Mouse (Mus musculus) cortical plate, adult 2 months (tissue): Measurements from ENCODE around the gene Eef1a1. TPM values are rescaled to one million over a fixed set of nuclear protein-coding genes. Genes with fewer than 3 reads are reported as not detected.

Source experiments
- H3K27ac ChIP-seq: fragments of 200-500 bp; 2 replicates; pipeline ENCODE4 v1.5.1; 2012; ENCODE audit warnings: low read length, control low read depth, inconsistent platforms; ENCODE audit not compliant: insufficient read depth
- H3K4me1 ChIP-seq: fragments of 200-500 bp; 2 replicates; pipeline ENCODE4 v1.6.1; 2011; ENCODE audit warnings: low read length; ENCODE audit not compliant: control insufficient read depth, insufficient read depth
- H3K4me3 ChIP-seq: fragments of 200-500 bp; 2 replicates; pipeline ENCODE4 v1.5.1; 2011; ENCODE audit warnings: mild to moderate bottlenecking, low read length, control low read depth; ENCODE audit not compliant: insufficient read depth
- CTCF ChIP-seq: fragments of 200-500 bp; IDR thresholded peaks from 2 replicates; pipeline ENCODE4 v1.5.1; 2011; ENCODE audit warnings: mild to moderate bottlenecking, control low read depth, low read length; ENCODE audit not compliant: insufficient read depth; ENCODE audit errors: extremely low read depth
- POLR2A ChIP-seq: fragments of 200-500 bp; IDR thresholded peaks from 2 replicates; pipeline ENCODE4 v1.6.1; 2011; ENCODE audit warnings: mild to moderate bottlenecking, low read length, control low read depth; ENCODE audit not compliant: insufficient read depth; ENCODE audit errors: extremely low read depth
- polyA plus RNA-seq: library from polyadenylated mRNA; depleted of rRNA; stranded (reverse); fragments of >200 nt; gene quantifications from 2 replicates; pipeline ENCODE4 v1.2.3, GENCODE M21; 2012; rRNA removed

Gene Eef1a1
- polyA plus RNA-seq, 1 experiment = 3,313 TPM

- no peak overlapping the region for H3K27ac ChIP-seq
- TF ChIP-seq CTCF (no peak), POLR2A (no peak)
- no peaks in the 10 kb centered on the region for H3K4me1 ChIP-seq
- H3K4me3 ChIP-seq = no peak overlapping the region
Measured at GRCm38 (mm10) chr9:78428870-78429432, 60.0 kb downstream of the Eef1a1 start.

Other genes with a start within 250 kb of the Eef1a1 start
- not detected in 2 replicates for gene Gm3776, start 232.0 kb downstream of the Eef1a1 start, polyA plus RNA-seq
- not detected in 2 replicates for gene Gm10639, start 199.2 kb downstream of the Eef1a1 start, polyA plus RNA-seq
- not detected in 2 replicates for gene Omt2a, start 174.4 kb downstream of the Eef1a1 start, polyA plus RNA-seq
- gene Omt2b, start 161.6 kb downstream of the Eef1a1 start, polyA plus RNA-seq = not detected in 2 replicates
- gene Gsta2, start 133.4 kb downstream of the Eef1a1 start, polyA plus RNA-seq = 0.28 and 0.44 TPM in 2 replicates
- gene Dppa5a, start 121.0 kb downstream of the Eef1a1 start, polyA plus RNA-seq = 0.26 TPM in 1 of 2 replicates, not detected in the other
- gene Ooep, start 110.4 kb downstream of the Eef1a1 start, polyA plus RNA-seq = 0.06 and 0.08 TPM in 2 replicates
- gene Ddx43, start 93.4 kb downstream of the Eef1a1 start, polyA plus RNA-seq = 0.21 and 0.27 TPM in 2 replicates
- gene Cgas, start 45.9 kb downstream of the Eef1a1 start, polyA plus RNA-seq = 0.61 and 0.96 TPM in 2 replicates
- 29.6 and 30.4 TPM in 2 replicates for gene Mto1, start 40.9 kb downstream of the Eef1a1 start, polyA plus RNA-seq
- gene Gm17324, start 40.4 kb downstream of the Eef1a1 start, polyA plus RNA-seq = 1.0 and 1.1 TPM in 2 replicates
- 17.4 and 18.1 TPM in 2 replicates for gene Slc17a5, start 98.9 kb upstream of the Eef1a1 start, polyA plus RNA-seq
- 0.31 and 0.53 TPM in 2 replicates for gene Cd109, start 126.4 kb upstream of the Eef1a1 start, polyA plus RNA-seq